ENCODE assay signal across 12 mouse cellular contexts in genomic region chr4:105282681-105283462, GRCm38 (mm10).
DNase-seq lines count a peak whose midpoint lies in the region; TF ChIP-seq lines count a peak whose summit lies in the region.
"Had no signal": no experiment of that assay in that cellular context is flagged by ENCODE, and none has a peak within 500 bp of the region (broad histone marks: within the 10 kb centered on the region; RNA-seq: fewer than 3 reads in every experiment).

No protein-coding gene starts in this region.

- 18% methylated on average over 6 of the region's 6 CpGs for WGBS in limb, embryonic 10.5 days

- H3K9me3 ChIP-seq in limb, embryonic 10.5 days (replicated peaks) = no peaks in the 10 kb centered on the region

- no peaks in the 10 kb centered on the region for H3K36me3 ChIP-seq in limb, embryonic 10.5 days

- DNase-seq in gastrocnemius, adult 2 months = no peak
- DNase-seq in gastrocnemius, adult 18-20 months (ENCODE audit: low spot score) = no peak
- peak; percentile 20 for DNase-seq in retina, embryonic 14.5 days (ENCODE audit: low spot score)
- DNase-seq in retina, postnatal 1 day = no peak
- no peak for DNase-seq in limb, embryonic 10.5 days (ENCODE audit: low spot score)
- peak; percentile 83 for DNase-seq in yolk sac, embryonic 10.5 days (ENCODE audit: low spot score)
- no peak for DNase-seq in urinary bladder, postnatal 4 days (ENCODE audit: low spot score in 2 of 2)
- no peak for DNase-seq in urinary bladder, adult 18-20 months (ENCODE audit: low spot score in 2 of 2)
- DNase-seq: adrenal gland, postnatal 25 days; heart, adult 11 months; kidney, adult 2 months; left cerebral cortex, postnatal 4 days had no signal

- peak overlapping the region; percentile 1; the same call in 1 of the 2 replicates for H3K27ac ChIP-seq in gastrocnemius, adult 2 months
- 0 out of 2 replicates have a peak overlapping the region, but pooled peaks have one; percentile 32 for H3K27ac ChIP-seq in limb, embryonic 10.5 days

- intact Hi-C loops in gastrocnemius, adult 2 months (cut with DNase I) = no loop called here

- H3K4me1 ChIP-seq in limb, embryonic 10.5 days = peaks cover 33% of the 10 kb centered on the region

- H3K27me3 ChIP-seq in limb, embryonic 10.5 days (ENCODE audit: low read depth, poor library complexity, severe bottlenecking) = peaks cover 7% of the 10 kb centered on the region; the same call in 1 of the 2 replicates

- H3K4me3 ChIP-seq in gastrocnemius, adult 2 months = no peak overlapping the region
- no peak overlapping the region for H3K4me3 ChIP-seq in limb, embryonic 10.5 days

- TF ChIP-seq CTCF in gastrocnemius, adult 2 months (IDR thresholded peaks at IDR 0.05) = no peak

Comparison
In these comparisons a context has a peak if more than half of its experiments do, and no peak if none do; other contexts are left out.
1. DNase-seq: peak in retina, embryonic 14.5 days (single experiment) and yolk sac, embryonic 10.5 days (single experiment); none in gastrocnemius, adult 2 months (single experiment), gastrocnemius, adult 18-20 months (single experiment), retina, postnatal 1 day (single experiment), limb, embryonic 10.5 days (single experiment), urinary bladder, postnatal 4 days (0 of 2) and urinary bladder, adult 18-20 months (0 of 2).